Mouse (Mus musculus) bone marrow, adult 2 months (tissue): ENCODE measurements around the gene Gm13288.

Experiments
- CTCF ChIP-seq: fragments of 200-500 bp; IDR thresholded peaks from 2 replicates; pipeline ENCODE4 v1.5.1; 2011; ENCODE audit warnings: low read length, control low read depth; ENCODE audit not compliant: control insufficient read depth, insufficient read depth
- POLR2A ChIP-seq: fragments of 200-500 bp; IDR thresholded peaks from 2 replicates; pipeline ENCODE4 v1.6.1; 2011; ENCODE audit warnings: low read depth, mild to moderate bottlenecking, control low read depth, low read length, borderline replicate concordance; ENCODE audit not compliant: control insufficient read depth

DNA sequence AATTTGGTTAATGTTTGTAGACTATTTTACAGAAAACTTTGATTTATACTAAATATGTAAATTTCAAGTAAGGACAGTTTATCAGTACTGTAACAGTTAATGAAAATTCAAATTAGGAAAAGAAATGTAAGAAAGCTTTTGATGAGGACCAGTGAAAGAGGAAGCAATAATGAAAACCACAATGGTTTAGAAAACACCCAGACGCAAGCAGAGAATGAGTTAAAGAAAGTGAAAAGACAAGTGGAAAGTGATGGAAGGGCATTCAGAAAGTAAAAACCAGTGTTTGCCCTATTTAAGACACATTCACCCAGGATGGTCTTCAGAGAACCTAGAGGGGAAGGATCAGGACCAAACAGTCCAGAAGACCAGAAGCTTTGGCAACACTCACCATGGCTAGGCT, 44.4 kb downstream of the Gm13288 start, which contains the start of gene Ifna1:
- no peak for TF ChIP-seq CTCF
- no peak for TF ChIP-seq POLR2A
